Mouse (Mus musculus) kidney, postnatal 4 days (tissue): Measurements from ENCODE around the gene 1700029H14Rik.

ENCODE experiments used
- DNase-seq, 2 experiments: peaks; one replicate each; pipeline ENCODE4 v3.0.0; 2021; ENCODE audit warnings: mixed read lengths in 2 of 2

1700029H14Rik gene

DNA sequence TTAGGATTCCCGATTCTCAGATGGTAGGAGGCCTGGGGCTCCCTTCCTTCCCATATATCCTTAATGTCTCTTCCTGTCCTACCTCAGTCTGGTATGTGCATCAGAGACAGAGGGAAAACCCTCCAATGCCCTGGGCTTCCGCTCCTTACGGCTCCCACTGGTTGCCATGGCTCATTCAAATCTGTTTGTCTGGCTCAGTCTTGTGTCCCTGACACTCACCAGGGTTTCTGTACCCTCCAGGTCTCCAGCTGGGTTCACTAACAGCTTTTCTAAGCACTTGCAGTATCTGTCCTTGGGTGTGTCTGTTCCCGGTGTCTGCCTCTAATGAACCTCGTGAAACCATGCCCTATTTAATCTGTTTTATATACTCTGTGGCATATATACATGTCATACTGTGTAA lies 20.7 kb downstream of the 1700029H14Rik start:
- DNase-seq = no peak

DNA sequence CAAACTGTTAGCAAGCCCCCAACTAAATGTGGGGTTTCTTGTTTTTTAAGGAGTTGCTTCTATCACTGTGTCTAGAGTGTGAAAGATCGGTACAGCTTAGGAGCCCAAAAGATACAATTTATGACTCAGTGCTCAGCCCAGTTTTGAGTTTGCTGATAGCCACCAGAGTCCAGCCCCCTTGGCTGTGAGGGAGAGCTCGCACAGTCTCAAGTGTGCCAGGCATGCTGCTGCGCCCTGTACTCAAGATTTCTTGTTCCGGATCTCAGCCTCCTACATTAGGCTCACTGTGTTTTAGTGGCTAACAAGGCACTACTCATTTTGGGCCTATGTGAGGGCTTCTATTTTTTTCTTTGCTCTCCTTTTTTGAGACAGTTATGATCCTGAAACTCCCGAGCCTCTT lies 22.1 kb downstream of the 1700029H14Rik start:
- no peak for DNase-seq

DNA sequence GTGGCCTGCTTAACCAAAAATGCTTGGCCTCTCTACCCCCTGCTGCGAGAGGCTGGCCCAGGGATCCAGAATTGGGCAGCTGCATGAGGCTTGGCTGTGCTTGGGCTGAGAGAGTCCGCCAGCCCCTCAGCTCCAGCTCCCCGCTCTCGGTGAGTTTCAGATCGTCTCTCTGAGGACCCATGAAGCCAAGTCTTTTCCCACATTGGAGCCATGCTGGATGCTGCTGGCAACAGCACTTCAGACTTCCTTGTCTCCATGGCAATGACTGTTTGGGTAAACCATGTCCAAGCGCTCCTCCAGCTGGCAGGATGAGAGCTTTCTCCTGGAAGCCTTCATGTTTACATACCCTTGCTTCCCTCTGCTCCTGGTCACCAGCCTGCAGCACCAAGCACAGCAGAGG lies 23.4 kb downstream of the 1700029H14Rik start:
- no peak for DNase-seq

DNA sequence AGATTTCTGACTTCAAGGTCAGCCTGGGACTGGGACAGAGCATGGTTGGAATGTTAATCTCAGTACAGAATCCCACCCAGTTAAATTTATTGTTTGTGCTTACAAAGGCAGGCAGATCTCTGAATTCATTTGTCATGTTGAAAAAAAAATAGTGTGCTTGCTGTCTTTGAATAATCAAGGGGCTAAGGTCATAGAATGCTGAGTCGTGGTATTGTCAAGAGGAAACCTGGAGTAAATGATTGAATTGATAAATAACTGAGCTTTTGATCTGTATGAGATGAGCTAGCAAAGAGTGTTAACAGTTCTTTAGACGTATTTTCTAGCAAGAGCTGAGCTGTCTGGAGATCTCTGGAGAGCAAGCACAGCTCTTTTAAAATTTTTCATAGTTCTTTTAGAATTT lies 25.2 kb downstream of the 1700029H14Rik start:
- DNase-seq = no peak

DNA sequence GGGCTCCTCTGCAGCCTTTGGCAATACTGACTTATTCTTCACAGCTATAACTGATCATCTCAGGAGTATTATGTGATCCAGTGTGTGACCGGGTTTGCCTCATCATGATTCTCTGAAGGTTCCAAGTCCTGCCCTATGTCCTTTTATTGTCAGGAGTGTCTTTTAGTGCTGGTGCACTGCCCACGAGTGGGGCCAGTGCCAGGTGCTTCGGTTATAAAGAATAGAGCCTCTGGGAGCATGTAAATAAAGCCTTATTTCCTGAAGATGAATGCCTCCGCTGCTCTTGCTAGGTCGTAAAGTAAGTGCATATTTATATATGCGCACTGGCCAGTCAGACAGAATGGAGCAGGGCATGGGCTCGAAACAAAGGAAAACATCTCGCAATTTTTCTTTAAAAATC lies 29.1 kb downstream of the 1700029H14Rik start:
- DNase-seq = no peak

DNA sequence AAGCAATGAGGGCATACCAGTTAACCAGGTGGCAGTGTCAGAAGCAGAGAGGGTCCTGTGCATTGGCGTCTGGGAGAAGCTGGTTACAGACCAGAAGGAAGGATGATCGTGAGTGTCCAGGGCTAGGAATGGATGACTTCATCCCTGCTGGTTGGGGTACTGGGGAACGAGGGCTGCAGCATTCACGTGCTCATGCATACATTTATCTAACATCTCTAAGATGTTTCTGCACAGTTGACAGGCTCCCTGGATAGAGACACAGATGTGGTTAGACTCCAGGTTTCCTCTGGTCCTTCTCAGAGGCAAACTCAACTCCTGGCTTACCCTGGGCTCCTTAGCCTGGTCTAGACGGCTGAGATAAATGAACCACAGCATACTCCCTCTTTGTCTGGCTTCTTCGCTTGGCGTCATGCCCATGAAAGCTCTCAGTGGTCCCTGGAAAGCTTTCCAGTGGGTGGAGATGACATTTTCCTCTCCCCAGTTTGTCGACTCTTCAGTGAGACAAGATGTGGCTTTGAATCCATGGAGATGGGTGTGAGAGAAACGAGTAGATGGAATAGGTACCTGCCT lies 30.6 kb downstream of the 1700029H14Rik start:
- peak in 1 of 2 experiments; percentile 66 for DNase-seq

DNA sequence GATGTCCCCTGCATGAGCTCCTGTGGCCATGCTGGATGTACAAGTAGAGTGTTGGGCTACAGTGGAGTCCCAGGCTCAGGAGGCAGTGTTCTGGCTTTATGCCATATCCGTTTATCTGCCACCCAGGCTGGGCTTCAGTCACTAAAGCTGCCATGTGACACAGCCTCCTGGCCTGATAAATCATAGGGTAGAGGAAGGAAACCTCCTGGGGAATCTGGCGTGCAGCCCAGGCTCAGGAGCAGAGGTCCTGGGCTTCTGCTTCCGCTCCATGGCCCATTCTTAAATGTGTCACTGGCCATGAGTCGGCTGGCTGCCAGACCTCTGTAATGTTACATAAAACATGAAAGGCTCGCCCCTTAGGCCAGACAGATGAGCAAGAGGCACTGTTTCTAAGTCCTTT lies 31.3 kb downstream of the 1700029H14Rik start:
- peak; percentile 97 for DNase-seq

DNA sequence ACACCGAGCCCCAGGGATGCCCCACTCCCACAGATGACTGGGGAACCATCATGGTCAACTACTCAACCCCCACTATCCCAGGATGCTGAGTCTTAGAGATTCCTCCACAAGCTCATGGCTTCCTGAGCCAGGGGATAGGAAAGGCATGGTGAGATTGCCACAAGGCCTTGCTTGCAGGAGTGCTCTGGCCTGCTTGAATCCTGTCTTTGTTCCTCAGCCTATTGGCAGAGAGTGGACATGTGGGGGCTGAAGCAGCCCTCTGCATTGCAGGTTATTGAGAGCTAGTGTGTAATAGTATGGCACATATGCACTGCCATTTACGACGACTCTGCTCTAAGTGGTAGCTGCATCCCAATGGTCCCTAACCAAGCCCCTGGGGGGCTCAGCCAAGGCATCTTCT lies 31.9 kb downstream of the 1700029H14Rik start:
- DNase-seq = peak in 1 of 2 experiments; percentile 35

DNA sequence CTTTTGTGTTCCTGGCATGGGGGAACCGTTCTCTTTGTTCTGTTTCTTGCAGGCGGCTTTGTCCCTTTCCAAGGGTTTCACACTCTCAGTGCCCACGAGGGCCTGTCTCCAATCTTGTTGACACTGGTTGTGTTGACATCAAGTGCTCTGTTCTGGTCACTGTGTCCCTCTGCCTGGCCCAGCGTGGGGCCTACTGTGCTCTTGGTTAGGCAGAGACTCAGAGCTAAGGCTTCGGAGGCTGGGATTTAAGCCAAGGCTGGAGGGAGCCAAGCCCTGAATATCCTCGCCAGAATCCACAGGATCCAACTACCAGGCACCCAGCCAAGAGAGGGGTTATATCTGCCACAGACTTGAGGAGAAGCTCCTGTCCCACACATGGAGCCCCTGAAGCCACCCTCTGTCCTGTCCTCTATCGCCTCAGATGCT lies 32.4 kb downstream of the 1700029H14Rik start:
- DNase-seq = peak; percentile 83 to 89

DNA sequence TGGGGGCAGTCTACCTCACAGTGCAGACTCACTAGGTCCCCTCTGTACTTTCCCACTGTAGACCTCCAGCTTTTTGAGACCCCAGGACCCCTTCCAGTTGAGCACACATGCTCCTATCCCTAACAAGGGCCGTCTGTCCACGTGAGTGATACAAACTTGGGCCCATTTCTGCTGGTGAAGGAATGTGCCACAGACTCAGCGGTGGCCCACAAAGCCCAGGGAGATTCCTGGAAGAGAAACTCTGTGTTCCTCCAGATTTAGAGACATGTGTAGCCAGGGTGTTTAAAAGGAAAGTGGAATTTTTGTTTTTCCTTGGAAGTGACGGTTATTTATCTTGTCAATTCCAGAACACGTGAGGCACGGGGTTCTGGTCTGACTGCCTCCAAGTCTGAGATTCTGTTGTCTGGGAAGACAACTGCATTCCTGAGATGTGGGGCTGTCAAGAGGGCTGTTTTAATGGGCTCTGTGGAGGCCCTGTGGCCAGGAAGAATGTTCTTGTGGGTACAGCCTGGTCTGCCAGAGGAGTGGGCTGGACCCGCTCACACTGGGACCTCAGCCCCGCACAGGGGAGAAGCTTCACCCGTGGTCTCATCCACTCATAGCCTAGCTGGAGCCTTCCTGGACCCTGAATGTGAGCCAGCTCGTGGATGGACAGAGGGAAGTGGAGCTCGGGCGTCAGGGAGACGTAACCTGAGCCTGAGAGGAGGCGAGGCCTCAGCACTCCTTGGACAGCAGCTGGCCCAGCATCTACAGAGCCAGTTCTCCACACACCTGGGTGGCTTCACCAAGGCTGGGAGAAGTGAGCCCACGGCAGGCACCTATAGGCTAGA lies 33.0 kb downstream of the 1700029H14Rik start:
- peak; percentile 39 to 46 for DNase-seq

DNA sequence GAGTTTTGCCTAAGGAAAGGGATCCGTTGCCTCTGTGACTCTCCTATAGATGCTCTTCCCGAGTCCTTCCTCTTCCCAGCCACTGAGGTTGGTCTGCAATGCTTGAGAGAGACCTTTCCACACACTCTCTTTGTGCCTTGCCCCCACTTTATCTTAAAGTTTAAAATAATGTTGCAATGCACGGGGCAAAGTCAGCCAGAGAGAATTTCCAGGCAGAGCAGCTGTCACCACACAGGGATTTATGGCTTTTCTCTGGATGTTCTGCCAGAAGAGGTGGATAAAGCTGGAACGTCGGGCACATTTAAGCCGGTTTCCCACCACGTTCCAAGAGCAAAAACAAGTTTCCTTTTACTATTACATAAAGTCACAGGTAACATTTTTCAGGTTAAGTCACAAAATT lies 40.9 kb downstream of the 1700029H14Rik start:
- DNase-seq = no peak

DNA sequence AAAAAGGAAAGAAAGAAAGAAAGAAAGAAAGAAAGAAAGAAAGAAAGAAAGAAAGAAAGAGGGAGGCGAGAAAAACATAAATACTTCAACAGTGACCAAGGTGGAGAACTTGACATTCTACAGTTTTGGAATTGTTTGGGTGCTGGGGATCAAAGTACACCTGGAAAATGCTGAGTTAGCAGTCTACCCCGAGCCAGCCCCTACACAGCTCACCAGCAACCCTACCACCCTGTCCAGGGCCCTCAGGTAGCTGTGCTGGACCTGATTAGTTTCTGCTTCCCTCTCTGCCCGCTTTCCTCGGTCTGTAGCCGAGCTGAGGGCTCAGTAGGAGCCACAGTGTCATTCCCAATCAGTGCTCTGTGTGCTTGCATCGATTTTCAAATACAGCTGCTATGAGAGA lies 41.9 kb downstream of the 1700029H14Rik start:
- DNase-seq = no peak

DNA sequence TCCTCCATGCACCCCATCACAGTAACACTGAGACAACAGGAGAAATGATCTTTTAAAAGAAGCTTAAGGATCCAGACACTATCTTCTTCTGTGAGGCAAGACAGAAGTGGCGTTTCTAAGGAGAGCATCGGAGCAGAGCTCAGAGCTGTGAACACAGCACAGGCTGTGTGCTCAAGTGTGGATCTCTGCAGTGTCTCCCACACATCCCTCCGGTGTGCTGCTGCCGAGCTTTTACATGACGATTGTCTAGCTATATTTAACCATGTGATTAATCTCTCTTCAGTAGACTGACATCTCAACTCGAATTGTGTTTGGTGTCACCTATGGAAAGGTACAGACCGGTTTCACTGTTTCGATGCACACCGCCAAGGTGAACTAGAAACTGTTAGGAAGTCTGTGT lies 42.8 kb downstream of the 1700029H14Rik start:
- no peak for DNase-seq

DNA sequence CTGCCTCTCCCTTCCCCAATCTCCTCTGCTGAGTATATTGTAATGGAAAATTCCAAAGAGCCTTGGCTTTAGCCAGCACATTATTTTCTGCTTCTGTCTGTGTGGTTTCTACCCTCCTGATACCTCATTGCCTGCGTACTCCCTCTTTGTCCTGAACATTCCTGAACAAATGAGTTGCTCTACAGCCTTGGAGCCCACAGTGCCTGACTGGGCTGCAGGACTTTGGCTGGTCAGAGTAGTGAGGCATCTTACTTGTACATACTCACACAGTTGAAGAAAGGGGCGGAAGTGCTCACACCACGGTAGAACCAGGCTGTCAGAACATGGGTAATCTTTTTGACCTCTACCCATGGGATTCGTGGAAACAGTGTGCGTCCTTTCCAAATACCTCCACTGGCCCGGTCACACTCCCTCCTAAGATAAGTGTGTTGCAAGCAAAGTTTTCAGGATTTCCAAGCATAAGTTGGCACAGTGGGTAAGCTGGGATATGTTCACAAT lies 44.9 kb downstream of the 1700029H14Rik start:
- DNase-seq = no peak

DNA sequence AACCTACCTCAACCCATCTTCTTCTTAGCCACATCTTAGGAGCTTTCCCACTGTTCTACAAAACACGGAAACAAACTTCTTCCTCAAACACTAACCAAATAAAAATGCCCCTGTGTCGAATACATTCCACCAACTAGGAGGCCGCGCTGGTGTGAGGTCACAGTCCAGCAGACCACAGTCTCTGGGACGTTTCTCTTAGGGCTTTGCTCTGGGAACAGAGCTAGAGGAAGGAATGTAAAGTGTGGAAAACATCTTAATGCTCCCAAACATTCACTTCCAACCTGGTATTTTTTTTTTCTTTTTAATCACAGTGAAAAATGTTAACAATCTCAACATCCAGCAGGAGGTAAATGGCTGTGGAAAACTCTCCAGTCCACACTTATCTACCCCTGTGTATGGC lies 45.5 kb downstream of the 1700029H14Rik start:
- DNase-seq = no peak

DNA sequence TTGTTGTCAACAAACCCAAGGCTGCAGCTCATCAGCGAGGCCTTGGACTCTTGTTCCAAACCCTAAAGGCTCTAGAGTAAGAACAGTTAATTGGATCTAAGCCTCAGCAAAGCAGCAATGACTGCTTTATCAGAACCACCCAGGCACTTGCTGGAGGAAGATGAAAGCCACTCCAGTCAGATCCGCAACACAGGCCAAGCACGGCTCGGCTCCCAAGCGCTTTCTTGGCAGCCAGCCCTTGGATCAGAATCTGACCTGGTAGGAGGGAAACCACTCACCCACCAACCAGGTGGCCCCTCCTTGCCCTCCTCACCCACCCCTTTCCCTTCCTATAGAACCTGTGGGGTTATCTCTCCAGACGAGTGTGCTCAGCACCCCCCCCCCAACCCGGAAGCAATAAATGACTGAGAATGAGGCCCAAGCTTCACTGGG lies 46.2 kb downstream of the 1700029H14Rik start:
- DNase-seq = peak; percentile 69 to 74

DNA sequence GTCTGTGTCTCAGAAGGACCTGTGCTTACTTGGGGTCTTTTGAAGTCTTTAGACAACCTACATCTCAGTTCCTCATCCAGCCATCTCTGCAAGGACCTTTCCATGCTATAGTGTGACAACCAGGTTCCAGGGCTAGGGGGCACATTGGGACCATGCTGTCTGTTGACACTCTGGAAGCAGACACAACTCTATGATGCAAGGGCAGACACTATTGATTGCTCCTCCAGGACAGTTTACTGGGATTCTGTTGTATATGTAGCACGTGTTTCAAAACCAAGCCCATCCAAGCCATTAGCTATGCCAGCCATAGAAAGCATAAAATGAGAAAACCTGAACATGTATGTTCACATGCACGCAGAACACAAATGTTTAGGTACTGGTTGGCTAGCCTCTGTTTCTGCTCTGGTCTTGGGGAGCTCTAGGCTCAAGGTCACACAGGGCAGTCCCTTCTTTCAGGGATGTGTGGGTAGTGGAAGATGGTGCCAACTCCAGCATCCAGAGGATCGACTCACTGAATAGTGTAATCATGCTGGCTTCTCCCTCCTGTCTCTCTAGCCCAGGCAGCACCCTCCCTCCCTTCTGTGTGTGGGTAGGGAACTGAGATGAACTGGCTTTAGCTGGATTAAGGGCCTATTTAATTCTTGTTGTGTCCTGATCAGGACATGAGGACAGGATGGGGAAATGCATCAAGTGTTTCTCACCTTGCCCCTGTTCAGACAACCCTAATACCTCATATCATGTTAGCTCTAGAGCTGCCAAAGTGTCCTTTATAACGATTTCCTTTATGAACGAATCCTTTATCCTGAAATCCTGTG lies 48.5 kb downstream of the 1700029H14Rik start:
- no peak for DNase-seq

DNA sequence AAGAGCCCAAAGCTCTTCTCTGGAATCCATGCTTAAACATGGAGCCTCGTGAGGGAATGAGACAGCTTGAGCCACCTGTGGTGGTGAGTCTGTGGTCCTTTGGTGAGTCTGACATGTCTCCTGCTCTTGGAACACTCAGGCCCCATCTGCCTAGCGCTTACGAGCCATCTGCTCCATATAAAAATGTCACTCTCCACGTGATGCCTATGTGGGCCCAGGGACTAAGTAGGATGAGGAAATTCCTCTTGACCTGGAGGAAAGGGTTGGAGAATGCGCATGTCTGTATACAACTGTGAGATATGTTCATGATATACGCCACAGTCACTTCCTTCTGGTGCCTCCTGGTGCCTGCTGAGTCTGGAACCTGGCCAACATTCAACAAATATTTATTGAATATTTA lies 49.6 kb downstream of the 1700029H14Rik start:
- no peak for DNase-seq

DNA sequence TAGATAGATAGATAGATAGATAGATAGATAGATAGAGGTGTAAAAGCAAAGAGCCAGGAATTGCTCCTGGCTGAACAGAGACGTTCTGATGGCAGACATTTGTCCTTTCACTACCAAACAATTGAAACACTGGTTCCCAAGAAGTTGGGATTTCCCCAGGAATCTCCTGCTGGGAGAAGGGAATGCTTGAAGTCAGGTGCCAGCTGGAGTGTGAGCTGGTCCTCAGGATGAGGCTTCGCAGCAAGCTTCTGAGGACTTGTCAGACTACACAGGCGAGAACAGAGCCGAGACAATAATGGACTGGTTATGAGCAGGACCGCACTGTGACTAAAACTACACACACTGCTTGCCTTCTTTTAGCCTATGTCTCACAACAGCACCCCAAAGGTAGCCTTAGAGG lies 50.2 kb downstream of the 1700029H14Rik start:
- no peak for DNase-seq

DNA sequence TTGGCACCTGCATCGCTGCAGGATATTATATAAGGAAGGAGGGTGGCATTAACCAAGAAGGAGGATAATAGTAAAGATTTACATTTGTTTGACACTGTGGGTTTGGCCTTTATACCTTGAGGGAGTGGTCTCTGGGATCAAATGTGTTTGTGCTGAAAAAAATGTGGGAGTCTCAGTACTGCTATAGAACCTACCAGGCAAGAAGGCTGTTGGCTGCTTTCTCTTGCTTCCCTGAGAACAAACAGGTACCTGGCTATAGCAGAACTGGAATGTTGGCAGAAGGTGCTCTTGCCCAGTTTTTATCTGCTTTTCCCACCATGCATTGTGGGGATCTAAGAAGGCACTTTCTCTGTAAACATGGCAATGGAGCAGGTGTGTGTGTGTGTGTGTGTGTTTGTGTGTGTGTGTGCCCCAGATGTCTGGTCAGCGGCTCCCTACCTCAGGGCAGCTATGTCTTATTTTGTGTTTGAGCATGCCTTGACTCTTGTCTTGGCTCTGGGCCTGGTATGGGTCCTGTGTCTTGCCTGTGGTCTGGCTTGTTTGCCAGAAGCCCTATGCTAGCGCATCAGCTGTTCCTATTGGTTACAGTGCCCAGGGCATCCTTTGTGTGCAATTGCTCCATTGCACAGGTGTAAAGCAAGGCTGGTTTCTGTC lies 54.9 kb downstream of the 1700029H14Rik start:
- DNase-seq = no peak

DNA sequence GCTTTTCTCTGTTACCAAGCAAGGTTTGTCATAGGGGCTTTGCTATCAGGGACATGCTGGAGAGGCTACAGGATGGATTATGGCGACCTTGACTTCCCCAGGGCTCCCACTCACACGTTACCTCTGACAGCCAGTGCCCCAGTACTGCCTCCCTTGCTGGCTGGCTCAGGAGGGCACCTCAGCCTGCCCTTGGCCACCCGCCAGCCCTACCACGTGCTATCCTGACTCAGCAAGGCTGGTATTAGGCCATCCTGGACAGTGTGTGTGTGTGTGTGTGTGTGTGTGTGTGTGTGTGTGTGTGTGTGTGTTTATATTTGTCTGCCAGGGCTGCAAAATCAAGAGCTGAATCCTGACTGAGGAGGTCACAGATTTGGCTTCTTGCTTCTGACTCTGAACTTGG lies 55.4 kb downstream of the 1700029H14Rik start:
- DNase-seq = peak; percentile 87 to 93

DNA sequence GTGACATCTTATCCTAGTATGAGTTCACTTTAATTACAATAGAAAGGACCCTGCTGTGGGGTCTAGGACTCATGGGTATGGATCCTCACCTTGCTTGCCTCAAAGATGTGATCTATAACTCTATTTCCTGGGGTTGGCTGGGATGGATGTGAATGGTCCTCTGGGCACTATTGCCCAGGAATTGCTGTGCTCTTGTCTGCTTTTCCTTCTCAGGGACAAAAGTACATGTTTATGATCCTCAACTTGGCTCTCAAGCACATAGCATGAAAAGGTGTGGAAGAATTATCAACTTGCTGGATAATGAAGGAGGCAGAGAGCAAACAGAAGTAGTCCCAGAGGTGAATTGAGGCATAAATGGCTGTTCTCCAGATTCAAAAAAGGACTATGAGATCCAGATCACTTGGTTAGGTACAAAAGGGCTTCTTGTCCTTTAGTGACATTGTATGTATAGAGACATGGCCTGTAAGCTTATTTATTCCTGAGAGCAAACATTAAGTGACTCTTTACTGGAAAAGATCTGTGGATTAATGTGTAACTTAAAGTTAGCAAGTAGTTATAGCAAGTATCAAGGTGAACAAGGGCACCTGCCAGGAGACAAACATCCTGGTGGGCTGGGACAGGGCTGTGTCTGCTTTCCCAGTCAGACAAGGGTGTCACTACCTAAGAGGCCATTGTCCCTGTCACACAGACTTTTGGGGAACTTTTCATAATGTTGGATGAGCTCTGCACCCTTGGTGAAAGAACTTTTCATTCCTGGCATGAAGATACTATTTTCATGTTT lies 57.2 kb downstream of the 1700029H14Rik start:
- no peak for DNase-seq
